Mouse (Mus musculus) liver, postnatal 0 days (tissue): ENCODE data around the gene Sema3f.

ENCODE experiments used
- CTCF ChIP-seq: sonication (generic); IDR thresholded peaks from 2 replicates; pipeline ENCODE4 v1.5.1; 2016; ENCODE audit warnings: antibody characterized with exemption, low read depth
- EP300 ChIP-seq: IDR thresholded peaks from 2 replicates; pipeline ENCODE4 v1.6.1; 2016; ENCODE audit warnings: antibody characterized with exemption, low read depth, mild to moderate bottlenecking

GRCm38 (mm10) chr9:107635279-107636028 lies 74.8 kb downstream of the Sema3f start, which contains the start of gene Gnai2:
- TF ChIP-seq CTCF (no peak; the same call in 1 of the 2 replicates), EP300 (peak; percentile 30; the same call in 1 of the 2 replicates)
